Mouse (Mus musculus): ENCODE data around the gene Slc7a11.

DNA sequence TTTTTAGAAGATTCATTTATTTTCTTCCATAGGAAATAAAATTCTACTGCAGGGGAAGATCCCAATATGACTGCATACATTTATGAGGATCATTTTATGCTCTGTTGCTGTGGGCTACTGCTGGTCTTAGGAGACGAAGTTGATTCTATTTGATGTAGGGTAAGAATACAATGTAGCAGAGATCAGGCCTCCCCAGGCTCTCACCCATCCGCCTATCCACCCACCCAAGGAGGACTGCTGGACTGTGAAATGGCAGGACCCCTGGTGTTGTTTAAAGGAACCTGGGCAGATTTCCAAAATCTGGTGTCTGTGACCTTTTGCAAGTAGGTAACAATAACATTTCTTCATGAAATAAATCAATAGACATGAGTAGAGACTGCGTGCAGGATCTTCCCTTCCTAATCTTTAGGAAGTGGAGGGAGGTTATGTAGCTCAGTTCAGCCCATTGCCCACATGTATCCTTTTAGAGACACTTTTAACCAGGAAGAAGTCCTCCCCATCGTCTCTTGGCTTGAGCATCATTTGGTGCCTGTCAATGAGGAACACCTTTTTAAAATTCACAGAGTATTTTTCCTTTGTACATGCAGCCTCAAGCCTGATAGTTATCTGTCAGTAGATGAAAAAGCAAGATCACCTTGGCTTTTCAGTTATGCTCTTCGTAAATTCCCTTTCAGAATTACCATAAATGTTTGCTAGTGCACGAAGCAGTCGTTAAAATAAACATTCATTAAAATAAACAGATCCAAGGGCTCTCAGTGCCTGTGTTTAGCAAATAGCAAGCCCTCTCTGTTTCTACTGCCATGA is 576.1 kb downstream of the Slc7a11 start:
- no peak for TF ChIP-seq EP300 (IDR thresholded peaks at IDR 0.05)
- no peak for TF ChIP-seq CTCF (IDR thresholded peaks at IDR 0.05)
